Mouse (Mus musculus) small intestine, adult 2 months (tissue): ENCODE measurements around the gene Ttc24.

ENCODE experiments used
- CTCF ChIP-seq: fragments of 200-500 bp; IDR thresholded peaks from 2 replicates; pipeline ENCODE4 v1.5.1; 2012; ENCODE audit warnings: low read depth, mild to moderate bottlenecking, control low read depth, inconsistent platforms, low read length, moderate library complexity, mixed read lengths; ENCODE audit not compliant: insufficient replicate concordance, insufficient read length; ENCODE audit errors: extremely low read depth
- POLR2A ChIP-seq: fragments of 200-500 bp; IDR thresholded peaks from 2 replicates; pipeline ENCODE4 v1.6.1; 2012; ENCODE audit warnings: low read depth, mild to moderate bottlenecking, control low read depth, inconsistent platforms, low read length, moderate library complexity

DNA sequence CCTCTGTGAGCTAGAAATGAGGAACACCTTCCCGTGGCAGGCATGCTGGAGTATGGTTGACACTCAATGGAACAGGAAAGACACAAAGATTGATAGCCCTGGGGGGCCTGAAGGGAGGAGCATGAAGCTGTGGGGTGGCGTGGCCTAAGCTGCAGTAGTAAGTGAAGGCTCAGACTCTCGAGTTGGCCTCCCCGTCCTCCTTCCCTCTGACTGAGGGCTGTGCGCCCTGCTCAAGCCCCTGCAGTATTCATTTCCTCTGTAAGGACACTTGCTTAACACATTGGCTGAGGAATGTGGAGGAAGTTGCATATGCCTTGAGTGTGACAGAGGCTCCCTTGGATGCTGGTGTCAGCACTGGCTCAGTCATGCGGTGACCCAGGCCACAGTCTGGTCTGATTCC lies 24.5 kb upstream of the Ttc24 start:
- TF ChIP-seq CTCF: no peak
- TF ChIP-seq POLR2A: no peak
